Mouse (Mus musculus): ENCODE measurements around the gene Dusp13. TPM values are rescaled to one million over a fixed set of nuclear protein-coding genes. Genes with fewer than 3 reads are reported as not detected.

The Dusp13 gene
- total and polyA plus RNA-seq, 3 experiments, result 0.45 to 0.70 (median 0.48) TPM

DNA sequence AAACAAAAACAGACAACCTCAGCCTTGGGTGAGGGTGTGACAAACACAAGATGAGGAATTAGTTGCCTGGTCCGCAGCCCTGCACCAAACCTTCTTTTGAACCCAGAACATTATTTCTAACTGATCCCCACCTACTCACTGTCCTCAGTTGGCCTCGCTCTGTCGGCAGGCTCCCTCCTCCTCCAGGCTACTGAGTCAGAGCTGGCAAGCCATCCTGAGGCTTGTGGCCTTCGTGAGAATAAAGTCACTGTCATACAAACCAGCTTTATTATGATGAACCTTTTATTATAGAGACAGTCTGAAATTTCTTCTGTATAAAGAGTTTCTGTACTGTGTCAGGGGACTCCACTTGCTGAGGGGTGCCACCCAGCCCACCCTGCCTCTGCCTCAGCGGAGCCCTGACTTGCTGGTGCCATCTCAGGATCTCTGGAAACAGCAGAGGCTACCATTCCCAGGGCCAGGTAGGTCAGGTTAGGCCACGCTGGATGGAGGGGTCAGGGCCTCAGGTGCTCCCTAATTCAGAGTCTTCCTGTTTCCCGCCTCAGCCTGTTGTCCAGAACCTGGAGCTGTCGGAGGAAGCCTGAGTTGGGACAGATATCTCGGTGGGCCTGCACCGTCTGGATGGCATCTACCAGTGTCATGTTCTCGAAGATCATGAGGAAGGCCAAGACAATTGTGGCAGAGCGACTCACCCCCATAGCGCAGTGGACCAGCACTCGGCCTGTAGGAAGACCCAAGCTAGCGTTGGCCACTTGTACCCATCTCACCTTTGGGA is 17.7 kb downstream of the Dusp13 start:
- DNase-seq, result no peak
- H3K9ac ChIP-seq (ENCODE audit: low read depth, low read length), result no peak overlapping the region
- WGBS, result 89% methylated on average over 15 of the region's 15 CpGs
- no peaks in the 10 kb centered on the region for H3K4me1 ChIP-seq (ENCODE audit: control insufficient read depth, insufficient read depth, low read length)
- H3K27ac ChIP-seq, result no peak overlapping the region
- no peaks in the 10 kb centered on the region for H3K27me3 ChIP-seq (ENCODE audit: control insufficient read depth, insufficient read depth, low read length)
- H3K79me2 ChIP-seq (replicated peaks; ENCODE audit: control insufficient read depth, insufficient read depth, low read length), result no peaks in the 10 kb centered on the region
- intact Hi-C loops (cut with DNase I), result no loop called here
- H3K4me3 ChIP-seq, result no peak overlapping the region
- no peak for TF ChIP-seq CTCF (IDR thresholded peaks at IDR 0.05)
- H3K36me3 ChIP-seq (ENCODE audit: control insufficient read depth, insufficient read depth, low read length), result no peaks in the 10 kb centered on the region

DNA sequence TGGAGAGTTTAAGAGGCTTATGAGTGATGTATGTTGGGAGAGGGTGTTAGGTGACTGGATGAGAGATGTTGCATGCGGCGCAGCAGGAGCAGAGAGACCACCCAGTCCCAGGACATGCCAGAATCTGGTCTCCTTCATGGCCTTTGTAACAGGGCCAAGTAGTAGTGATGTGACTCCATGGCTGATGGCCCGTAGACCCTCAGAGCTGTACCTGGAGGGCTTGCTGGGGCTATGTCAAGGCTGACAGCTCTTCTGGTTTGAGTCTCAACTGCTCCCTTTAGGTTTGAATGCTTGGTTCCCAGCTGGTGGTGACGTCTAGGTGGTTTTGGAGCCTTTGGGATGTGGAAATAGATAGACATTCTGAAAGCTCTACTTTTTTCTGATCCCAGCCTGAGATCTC is 21.0 kb downstream of the Dusp13 start:
- Histone ChIP-seq H3K79me2 (replicated peaks; ENCODE audit: control insufficient read depth, insufficient read depth, low read length) (no peaks in the 10 kb centered on the region), H3K9ac (ENCODE audit: low read depth, low read length) (no peak overlapping the region), H3K27ac (no peak overlapping the region), H3K27me3 (ENCODE audit: control insufficient read depth, insufficient read depth, low read length) (no peaks in the 10 kb centered on the region), H3K4me1 (ENCODE audit: control insufficient read depth, insufficient read depth, low read length) (no peaks in the 10 kb centered on the region), H3K4me3 (no peak overlapping the region), H3K36me3 (ENCODE audit: control insufficient read depth, insufficient read depth, low read length) (no peaks in the 10 kb centered on the region)
- DNase-seq, result no peak
- intact Hi-C loops (cut with DNase I), result no loop called here
- WGBS, result 92% methylated on average over 4 of the region's 4 CpGs
- TF ChIP-seq CTCF (IDR thresholded peaks at IDR 0.05) (no peak), EP300 (IDR thresholded peaks at IDR 0.05; ENCODE audit: insufficient read depth, low read depth, low read length) (no peak), POLR2A (IDR thresholded peaks at IDR 0.05; ENCODE audit: insufficient read depth, low read depth, low read length) (no peak)

DNA sequence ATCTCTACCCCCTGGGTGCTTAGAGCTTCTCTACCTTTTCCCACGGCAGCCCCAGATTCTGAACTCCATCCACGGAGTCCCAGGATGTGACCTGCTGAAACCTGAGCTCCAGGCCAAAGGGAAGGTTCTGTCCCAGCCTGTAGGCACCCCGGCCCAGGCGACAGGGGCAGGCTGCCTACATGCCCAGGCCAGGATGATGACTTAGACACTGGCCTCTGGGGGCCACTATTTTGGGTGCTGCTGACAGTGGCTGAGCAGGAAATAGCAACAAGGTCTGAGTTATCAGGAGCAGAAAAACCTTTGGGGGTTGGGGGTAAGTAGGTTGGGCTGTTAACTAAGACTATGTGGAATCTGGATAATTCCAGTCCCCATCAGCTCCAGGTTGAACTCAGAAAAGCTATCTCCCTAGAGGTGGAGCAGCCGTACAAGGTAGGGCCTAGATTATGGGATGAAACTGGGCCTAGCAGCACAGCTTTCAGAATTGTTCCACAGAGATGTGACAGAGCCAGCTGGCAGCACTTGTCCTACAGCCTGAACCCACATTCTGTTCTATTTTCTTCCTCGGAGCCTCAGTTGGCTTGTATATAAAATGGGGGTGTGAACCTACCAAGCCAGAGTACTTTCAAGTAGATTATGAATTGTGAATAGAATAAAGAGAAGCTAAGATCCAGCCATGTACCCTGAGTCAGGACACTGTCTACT is 21.8 kb downstream of the Dusp13 start:
- Histone ChIP-seq H3K4me3 (no peak overlapping the region), H3K27me3 (ENCODE audit: control insufficient read depth, insufficient read depth, low read length) (no peaks in the 10 kb centered on the region), H3K27ac (no peak overlapping the region), H3K36me3 (ENCODE audit: control insufficient read depth, insufficient read depth, low read length) (no peaks in the 10 kb centered on the region), H3K9ac (ENCODE audit: low read depth, low read length) (no peak overlapping the region), H3K79me2 (replicated peaks; ENCODE audit: control insufficient read depth, insufficient read depth, low read length) (no peaks in the 10 kb centered on the region), H3K4me1 (ENCODE audit: control insufficient read depth, insufficient read depth, low read length) (no peaks in the 10 kb centered on the region)
- 54% methylated on average over 6 of the region's 6 CpGs for WGBS
- intact Hi-C loops (cut with DNase I), result no loop called here
- TF ChIP-seq CTCF (IDR thresholded peaks at IDR 0.05) (no peak), POLR2A (IDR thresholded peaks at IDR 0.05; ENCODE audit: insufficient read depth, low read depth, low read length) (no peak), EP300 (IDR thresholded peaks at IDR 0.05; ENCODE audit: insufficient read depth, low read depth, low read length) (no peak)
- DNase-seq, result no peak

DNA sequence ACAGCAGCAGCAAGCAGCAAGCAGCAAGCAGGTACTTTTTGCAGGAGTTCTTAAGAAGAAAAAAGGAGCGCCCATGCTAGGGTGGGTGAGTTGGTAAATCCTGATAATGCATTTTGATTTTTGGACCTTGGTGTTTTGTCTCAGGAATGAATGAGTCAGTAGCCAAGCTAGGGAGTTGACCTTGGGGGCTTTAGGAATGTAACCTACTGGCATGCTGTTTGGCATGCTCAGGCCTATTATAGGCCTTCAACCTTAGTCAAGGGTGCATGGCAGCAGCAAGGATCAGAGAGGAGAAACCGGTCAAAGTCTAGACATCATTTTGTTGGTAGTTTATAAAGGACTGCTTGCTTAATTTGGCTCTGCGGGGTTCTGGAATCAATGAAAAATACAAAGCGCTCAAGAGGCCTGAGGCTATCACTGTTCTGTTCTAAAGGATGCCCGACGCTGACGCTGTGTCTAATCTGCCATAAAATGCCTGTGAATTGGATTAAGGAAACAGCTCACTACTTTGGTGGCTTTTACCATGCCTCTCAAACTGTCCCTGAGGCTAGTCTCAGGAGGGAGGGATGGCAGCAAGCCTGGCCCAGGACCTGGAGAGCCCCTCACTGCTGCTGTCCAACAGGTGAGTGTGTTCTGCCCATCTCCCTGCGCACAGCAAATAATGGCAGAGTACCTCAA is 28.8 kb downstream of the Dusp13 start:
- no peak overlapping the region for H3K9ac ChIP-seq (ENCODE audit: low read depth, low read length)
- intact Hi-C loops (cut with DNase I), result no loop called here
- no peaks in the 10 kb centered on the region for H3K36me3 ChIP-seq (ENCODE audit: control insufficient read depth, insufficient read depth, low read length)
- no peaks in the 10 kb centered on the region for H3K27me3 ChIP-seq (ENCODE audit: control insufficient read depth, insufficient read depth, low read length)
- no peaks in the 10 kb centered on the region for H3K79me2 ChIP-seq (replicated peaks; ENCODE audit: control insufficient read depth, insufficient read depth, low read length)
- TF ChIP-seq POLR2A (IDR thresholded peaks at IDR 0.05; ENCODE audit: insufficient read depth, low read depth, low read length), result no peak
- no peak for TF ChIP-seq EP300 (IDR thresholded peaks at IDR 0.05; ENCODE audit: insufficient read depth, low read depth, low read length)
- TF ChIP-seq CTCF (IDR thresholded peaks at IDR 0.05), result no peak
- H3K4me1 ChIP-seq (ENCODE audit: control insufficient read depth, insufficient read depth, low read length), result no peaks in the 10 kb centered on the region; the same call in 1 of the 2 replicates
- WGBS, result 94% methylated on average over 8 of the region's 8 CpGs
- DNase-seq, result no peak
- no peak overlapping the region for H3K27ac ChIP-seq
- H3K4me3 ChIP-seq, result no peak overlapping the region

DNA sequence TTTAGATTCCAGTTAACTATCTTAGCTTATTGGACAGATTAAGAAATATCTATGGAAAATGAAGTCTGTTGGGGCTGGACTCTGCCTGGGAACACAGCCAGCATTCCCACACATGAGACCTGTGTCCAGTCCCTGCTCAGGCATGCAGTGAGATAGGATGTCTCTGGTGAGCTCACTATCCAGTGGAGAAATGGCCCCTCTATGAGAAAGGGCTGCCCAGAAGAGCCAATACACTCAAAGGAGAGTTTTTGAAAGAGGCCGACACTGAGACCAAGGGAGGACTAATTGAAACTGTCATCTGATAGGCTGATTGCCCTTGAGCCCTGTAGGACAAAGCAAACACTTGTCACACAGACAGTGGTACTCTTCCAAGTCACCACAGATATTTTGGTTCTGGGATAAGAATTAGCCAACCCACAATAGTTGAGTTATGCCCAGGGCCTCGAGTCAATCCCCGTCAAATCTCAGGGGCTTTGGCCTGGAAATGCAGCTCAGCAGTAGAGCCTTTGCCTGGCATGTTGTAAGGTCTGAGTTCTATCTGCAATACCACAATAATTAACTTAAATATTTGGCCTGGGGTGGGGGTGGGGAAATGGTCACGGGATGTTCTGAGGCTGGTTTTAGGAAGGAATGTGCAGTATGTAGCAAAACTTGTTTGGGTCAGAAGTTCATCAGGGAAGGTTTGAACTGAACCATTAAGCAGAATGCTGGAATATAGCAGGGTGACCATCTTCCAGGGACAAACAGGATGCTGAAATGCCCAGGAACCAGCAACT is 30.4 kb downstream of the Dusp13 start:
- Histone ChIP-seq H3K4me3 (no peak overlapping the region), H3K9ac (ENCODE audit: low read depth, low read length) (no peak overlapping the region), H3K4me1 (ENCODE audit: control insufficient read depth, insufficient read depth, low read length) (no peaks in the 10 kb centered on the region; the same call in 1 of the 2 replicates), H3K79me2 (replicated peaks; ENCODE audit: control insufficient read depth, insufficient read depth, low read length) (no peaks in the 10 kb centered on the region), H3K27me3 (ENCODE audit: control insufficient read depth, insufficient read depth, low read length) (no peaks in the 10 kb centered on the region), H3K36me3 (ENCODE audit: control insufficient read depth, insufficient read depth, low read length) (no peaks in the 10 kb centered on the region), H3K27ac (no peak overlapping the region)
- 49% methylated on average over 4 of the region's 4 CpGs for WGBS
- TF ChIP-seq CTCF (IDR thresholded peaks at IDR 0.05) (no peak), EP300 (IDR thresholded peaks at IDR 0.05; ENCODE audit: insufficient read depth, low read depth, low read length) (no peak), POLR2A (IDR thresholded peaks at IDR 0.05; ENCODE audit: insufficient read depth, low read depth, low read length) (no peak)
- intact Hi-C loops (cut with DNase I), result no loop called here
- no peak for DNase-seq
